Mouse (Mus musculus) mature B cell (primary cell): ENCODE measurements around the gene Glra1.

Experiments
- in situ Hi-C: fragments of 300-500 bp; cut with MboI; formaldehyde crosslinking; loops from 2 replicates; pipeline ENCODE4 v1.14.3; 2019

Gene Glra1

DNA sequence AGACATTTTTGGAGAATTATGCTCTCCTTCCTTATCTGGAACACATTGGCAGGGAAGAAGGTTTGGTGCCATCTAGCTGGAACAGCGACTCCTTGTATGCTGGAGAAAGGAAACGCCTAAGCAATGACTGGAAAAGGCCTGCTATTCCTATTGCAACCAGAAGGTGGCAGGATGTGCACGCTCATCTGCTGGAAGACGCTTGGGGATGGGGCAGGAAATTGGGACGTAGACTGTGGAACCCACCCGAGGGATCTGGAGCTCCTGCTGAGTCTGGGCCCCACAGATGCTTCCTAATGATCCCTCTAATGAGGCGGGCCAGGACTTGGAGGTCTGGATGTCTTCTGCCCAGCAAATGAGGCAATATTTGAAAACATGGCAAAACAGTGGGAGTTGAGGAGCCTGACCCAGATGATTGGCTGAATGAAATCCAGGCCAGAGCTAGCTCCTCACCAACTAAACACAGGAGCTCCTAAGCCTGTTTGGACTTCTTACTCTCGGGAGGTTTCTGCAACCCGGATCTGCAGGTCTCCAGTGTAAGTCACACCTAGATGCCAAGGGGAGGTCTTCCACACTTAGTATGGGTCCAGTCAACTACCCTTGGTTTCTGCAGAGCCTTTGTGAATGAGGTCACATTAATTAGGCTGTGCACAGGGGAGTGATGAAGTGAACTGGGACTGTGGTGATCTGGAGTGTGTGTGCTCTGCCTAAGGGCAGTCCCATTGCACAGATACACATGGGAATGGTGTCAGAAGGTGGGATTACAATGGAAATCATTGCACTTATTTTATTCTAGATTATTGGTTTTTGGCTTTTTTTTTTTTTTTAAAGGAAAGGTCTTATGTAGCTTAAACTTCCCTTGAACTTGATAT lies 89.0 kb downstream of the Glra1 start:
- in situ Hi-C loops: no loop called here

DNA sequence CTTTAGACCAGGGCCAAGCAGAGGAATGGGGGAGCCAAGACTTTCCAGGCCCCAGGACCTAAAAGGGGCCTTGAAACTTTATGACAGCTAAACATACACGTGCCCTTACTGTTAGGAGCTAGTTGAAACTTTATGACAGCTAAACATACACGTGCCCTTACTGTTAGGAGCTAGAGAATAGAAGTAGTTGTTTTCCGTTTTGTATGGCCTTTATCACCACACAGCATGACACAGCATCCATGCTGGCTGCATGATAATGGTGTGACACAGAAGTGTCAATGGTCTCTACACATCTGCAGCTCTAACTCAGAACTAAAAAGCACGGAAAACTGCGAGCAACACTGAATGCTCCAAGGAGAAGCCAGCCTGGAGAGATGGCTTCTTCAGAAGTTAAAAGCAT lies 90.3 kb downstream of the Glra1 start:
- in situ Hi-C loops: no loop called here

DNA sequence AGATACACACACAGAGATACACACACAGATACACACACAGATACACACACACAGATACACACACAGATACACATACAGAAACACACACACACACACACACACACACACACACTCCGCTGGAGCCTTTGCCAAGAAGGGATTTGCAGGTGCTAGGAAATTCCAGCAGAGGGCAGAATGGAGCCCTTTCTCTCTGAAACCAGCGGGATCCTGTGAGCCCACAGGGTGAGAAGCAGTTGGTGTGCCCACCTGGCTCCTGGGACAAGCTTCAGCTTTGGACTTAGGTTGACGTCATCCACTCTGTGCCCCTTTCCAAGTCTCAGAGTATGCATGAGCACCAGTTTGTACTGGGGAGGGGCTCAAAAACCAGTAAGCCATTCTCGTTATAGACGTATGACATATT lies 96.6 kb downstream of the Glra1 start:
- in situ Hi-C loops: no loop called here

DNA sequence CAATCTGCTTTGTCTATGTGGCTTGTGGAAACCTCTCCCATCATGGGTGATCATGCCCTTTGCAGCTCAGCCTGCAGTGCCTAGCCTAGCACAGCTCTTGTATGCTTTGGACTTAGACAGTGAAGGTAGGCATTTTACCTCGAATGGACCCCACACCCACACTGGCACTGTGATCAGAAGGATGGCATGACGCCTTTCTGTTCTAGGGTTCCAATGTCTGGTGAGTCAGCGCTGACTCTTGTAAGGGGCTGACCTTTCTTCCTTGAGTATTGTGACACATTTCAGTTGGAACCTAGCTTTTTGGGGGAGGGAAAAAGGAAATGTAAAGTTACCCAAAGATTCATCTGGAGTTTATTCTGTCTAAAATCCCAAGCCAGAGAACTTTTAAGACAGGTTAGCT lies 102.5 kb downstream of the Glra1 start:
- in situ Hi-C loops: no loop called here

DNA sequence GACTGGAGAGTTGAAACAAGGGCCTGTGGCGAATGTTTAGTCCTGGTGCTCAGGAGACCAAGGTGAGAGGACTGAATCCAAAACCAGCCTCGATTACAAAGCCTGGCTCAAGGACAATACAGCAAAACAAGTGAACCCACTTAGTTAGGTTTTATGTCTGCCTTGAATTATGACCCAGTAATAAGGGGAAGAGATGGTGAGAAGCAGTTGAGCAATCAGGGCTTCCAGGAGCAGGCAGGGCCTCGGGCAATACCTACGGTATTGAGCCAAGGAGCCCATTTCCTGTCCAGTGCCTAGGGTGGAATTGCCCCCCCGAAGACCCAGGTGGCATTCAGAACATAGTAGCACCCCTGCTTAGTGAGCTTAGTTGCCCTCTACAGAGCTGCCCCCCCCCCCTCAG lies 105.1 kb downstream of the Glra1 start:
- in situ Hi-C loops: no loop called here

DNA sequence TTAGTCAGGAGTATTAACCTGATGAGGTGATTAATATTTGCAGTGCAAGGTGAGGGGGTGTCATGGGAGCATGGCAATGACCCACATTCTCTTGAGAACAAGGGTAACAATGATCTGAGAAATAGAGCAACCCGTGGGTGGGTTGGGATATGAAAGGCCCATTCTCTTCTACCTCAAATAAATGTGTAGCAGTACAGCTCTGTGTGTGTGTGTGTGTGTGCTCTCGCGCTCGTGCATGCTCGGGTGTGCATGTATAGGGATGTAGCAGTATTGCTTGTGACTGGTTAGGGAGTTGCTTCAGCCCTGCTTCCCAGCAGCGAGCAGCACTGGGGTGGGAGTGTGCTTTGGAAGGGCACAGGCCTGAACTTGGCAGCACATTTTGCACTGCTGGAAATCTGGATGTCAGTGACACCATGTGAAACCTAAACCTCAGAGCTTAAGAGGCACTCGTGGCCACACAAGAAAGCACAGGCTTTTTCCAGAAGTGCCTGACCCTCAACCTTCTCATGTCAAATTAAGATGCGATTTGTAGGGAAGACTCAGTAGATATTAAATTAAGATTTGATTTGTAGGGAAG lies 106.0 kb downstream of the Glra1 start:
- in situ Hi-C loops: no loop called here

DNA sequence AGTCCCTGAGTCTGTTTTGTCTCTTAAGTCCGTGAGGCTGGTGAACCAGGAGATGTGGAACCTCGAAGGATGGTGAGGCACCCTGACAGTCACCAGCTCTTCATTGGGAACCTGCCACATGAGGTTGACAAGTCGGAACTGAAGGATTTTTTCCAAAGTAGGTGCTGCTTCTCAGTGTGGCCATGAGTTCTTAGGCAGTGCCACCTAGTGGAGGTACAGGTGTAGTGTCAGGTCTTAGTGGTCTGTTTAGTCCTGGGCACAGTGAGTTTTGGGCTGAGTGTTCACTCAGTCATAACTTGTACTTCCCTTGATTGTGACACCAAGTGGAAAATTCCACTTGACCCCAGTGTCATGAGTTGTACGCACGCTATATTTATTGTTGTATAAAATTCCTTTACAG lies 110.1 kb downstream of the Glra1 start:
- in situ Hi-C loops: no loop called here

DNA sequence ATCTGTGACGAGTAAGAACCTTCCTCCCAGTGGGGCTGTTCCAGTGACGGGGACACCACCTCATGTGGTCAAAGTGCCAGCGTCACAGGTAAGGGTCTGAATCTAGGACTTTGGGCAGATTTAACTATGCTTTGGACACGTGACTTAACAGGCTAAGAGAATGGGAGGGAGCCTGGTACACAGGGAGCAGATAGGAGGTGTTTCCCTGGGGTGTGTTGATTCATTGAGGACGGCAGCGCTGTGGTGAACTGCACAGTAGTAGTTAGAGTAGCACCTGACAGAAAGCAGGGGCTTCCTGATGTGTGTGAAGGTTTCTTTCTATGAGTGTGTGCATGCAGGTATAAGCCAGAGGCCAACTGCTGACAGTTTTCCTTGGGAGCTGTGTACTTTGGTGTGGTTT lies 111.8 kb downstream of the Glra1 start:
- in situ Hi-C loops: no loop called here

DNA sequence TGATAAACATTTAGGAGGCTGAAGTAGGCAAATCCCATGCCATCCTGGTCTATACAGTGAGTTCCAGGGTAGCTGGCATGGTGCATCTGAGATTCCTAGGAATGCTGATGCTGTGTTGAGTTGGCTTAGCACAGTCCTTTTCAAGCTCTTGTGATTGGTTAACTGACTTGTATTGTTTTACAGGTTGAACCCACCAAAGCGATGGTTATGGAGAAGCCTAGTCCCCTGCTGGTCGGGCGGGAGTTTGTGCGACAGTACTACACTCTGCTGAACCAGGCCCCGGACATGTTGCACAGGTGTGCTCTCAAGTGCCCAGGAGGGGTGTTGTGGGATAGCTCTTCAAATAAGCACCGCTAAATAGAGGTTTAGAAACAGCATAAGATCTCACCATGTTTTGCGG lies 122.6 kb downstream of the Glra1 start:
- in situ Hi-C loops: no loop called here

DNA sequence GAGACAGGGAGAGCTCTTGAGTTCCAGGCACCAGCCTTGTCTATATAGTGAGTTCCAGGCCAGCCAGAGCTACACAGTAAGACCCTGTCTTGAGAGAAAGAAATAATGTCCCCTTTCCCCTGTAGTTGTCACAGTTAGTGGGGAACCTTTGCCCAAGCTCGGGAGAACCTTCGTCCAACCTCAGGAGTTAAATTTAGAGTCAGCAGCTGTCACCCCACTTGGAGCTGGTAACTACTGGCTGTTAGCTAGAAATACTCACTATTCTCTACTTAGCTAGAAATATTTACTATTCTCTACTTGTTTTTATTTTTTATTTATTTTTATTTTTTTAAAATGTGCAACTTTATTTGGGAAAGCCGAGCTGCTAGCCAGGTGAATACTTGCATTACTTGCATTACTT lies 134.8 kb downstream of the Glra1 start:
- in situ Hi-C loops: no loop called here

DNA sequence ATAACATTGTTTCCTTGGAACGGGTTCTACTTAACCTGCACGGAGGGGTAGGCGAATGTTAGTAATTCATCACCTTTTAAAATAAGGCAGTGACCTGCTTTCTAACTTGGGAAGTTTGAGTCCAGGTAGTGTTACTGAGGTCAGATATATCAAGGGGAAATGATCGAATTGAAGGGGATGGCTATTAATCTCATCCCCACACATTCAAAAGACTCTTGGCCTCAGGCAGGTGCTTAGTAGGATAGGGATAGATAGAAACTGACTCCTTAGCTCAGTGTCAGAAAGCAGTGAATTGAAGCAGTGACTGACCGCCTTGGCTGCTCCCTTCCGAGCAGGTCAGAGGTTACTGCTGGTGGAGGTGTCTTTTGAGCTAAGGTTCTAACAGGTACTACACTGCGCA lies 136.5 kb downstream of the Glra1 start:
- in situ Hi-C loops: no loop called here

DNA sequence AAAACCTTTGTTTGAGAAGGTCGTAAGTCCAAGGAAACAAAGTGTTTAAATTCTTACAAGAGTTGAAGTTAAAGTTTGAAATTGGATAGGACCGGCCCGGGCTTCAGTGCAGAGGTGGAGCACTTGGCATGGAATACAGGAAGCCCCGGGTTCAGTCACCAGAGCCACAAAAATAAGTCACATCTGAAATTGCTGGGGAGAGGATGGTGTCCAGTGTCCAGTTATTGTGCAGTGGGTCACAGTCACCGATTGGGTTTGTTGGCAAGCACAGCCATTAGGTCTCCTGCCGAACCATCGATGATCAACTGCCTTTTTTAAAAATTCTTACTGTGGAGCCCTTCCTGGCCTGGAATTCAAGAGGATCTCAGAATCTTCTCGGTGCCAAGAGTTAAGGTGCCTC lies 137.2 kb downstream of the Glra1 start:
- in situ Hi-C loops: no loop called here

DNA sequence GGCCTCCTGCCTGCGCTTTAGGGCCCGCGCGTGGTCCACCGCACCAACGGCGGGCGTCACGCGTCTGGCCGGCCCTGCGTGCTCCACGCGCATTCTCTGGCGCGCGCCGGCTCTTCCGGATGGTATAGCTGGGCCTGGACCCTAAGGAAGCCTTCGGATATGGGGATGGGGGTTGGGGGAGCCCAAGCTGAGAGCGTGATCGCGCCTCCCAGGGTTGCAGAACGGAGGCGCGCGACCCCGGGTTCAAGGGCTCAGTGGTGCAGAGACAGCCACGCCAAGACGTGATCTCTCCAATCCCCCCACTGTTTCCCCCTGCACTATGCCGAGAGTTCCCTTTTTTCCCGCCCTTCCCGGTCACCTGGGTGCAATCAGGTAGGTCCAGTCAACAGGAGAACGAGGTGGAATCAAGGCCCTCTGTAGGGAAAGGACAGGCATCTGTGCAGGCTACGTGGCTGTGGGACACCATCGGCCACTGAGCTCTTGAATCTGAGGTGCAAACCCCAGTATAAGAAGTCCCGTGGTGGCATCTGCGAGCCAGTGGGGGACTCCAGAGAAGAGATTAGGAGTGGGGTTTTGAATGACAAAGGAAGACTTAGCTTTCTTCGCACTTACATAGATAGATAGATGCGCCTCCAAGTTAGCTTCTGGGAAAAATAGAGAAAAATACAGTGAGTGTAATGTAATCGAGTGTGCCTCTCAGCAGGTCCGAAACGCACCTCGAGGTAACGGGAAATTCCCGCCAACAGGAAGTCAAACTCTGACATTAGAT lies 137.9 kb downstream of the Glra1 start:
- in situ Hi-C loops: no loop called here

DNA sequence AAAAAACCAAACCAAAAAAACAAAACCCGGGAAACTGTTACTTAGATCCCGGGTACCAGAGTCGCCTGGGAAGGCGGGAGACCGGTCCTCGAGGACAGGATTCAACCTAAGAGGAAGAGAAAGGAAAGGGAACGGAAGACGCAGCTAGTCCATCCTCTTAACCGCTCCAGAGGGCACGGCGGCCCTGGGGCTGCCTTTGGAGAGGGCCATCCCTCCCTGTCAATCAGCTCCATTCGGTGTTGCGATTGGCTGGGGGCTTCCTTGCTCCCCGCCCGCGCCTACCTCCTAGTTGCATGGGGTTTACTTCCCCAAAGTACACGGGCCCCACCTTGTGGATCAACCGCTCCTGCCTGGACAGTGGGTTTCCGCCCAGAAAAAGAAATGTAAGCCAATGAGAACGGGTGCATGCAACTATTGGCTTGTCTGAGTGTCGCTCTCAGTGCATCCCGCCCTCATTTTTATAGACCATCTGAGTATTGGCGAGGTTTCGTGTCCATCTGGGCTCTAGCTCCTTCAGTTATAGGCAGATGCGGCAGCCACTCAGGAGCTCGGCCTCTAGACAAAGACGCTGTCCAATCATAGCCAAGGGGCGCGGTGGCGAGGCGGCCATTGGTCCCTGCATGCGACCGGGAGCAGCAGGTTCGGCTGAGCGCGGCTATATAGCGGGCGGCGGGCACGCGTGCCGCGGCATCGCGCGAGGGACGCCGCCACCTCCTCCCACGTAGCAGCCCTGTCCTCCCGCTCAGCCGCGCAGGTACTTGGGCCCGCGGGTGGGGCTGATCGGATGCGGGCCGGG lies 138.8 kb downstream of the Glra1 start, which contains the start of gene G3bp1:
Gene G3bp1 (plus strand): TSS at position 638 of the 796 bp plus-strand sequence.
- in situ Hi-C loops: no loop called here

DNA sequence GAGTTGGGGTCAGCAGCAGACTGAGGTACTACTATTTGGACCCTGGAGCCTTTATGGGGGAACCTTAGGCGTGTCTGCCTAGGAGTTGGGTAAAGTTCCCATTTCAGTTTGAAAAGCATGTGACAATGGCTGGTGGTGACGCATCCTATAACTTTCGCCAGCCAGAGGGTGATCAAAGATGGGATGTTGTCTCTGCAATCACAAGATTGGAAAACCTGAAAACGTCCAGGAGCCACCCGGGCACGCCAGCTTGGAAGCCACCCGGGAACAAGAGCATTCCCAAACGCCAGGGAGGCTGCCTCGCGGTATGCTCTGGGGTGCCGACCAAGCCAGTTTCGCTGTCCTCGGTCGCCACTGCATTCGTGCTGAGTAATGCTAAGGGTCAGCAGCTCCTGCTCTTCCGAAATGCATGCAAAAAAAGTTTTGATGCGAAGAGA lies 139.4 kb downstream of the Glra1 start:
- in situ Hi-C loops: no loop called here

DNA sequence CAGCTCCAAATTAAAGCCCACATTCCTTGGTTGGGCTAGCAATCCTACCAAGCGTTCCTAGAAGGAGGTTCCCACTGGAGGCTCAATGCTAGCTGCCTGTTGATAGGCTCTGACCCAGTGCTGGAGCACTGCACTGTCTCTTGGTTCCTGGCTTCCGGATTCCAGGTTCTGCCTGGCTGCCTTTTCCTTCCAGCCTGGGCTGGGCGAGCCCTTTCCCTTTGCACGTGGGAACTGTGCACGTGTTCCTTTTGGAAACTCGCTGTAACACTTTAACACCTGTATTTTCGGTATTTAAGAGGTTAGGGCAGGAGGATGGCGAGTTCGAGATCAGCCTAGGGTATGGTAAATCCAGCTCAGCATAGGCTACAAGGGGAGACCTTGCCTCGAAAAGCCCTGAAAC lies 140.0 kb downstream of the Glra1 start:
- in situ Hi-C loops: no loop called here

DNA sequence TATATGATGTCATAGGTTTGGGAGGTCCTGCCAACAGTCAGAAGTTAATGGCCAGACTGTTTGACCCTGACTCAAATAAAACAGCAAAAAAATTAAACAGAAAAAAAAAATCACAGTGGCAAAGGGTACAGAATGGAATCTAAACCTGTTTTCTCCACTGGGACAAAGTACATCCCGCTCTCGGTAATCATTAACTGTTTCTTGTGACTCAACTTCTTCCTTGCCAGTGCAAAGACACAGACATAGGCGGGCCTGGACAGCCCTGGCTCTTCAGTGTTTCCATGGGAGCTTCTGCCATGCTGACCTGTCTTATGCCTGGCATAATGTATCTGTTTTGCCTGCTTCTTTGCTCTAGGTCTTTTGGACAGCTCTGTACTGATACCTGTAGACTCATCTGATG lies 142.8 kb downstream of the Glra1 start:
- in situ Hi-C loops: no loop called here

DNA sequence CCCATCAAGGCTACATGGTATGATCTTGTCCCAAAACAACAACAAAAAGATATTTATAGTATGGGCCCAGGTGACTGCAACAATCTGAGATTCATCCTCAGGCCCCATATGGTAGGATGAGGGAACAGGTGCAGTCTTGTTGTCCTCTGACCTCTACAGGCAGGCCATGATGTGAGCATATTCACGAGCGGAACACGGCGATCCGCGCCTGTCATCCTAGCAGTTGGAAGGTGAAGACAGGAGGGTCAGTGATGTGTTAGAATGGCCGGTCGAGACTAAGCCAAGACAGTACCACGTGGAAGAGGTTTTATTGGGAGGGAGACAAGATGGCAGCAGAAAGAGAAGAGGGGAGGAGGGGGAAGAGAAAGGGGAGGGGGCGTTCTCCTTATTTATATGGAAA lies 143.3 kb downstream of the Glra1 start:
- in situ Hi-C loops: no loop called here
